Mouse (Mus musculus) E14TG2a.4 (cell line): ENCODE data around the gene Gm20388.

Experiments
- CTCF ChIP-seq: conservative IDR thresholded peaks from 2 replicates; pipeline ENCODE4 v1.5.1; 2014; ENCODE audit warnings: low read length
- POU5F1 ChIP-seq: IDR thresholded peaks from 2 replicates; pipeline ENCODE4 v1.6.1; 2014; ENCODE audit warnings: low read length, borderline replicate concordance

DNA sequence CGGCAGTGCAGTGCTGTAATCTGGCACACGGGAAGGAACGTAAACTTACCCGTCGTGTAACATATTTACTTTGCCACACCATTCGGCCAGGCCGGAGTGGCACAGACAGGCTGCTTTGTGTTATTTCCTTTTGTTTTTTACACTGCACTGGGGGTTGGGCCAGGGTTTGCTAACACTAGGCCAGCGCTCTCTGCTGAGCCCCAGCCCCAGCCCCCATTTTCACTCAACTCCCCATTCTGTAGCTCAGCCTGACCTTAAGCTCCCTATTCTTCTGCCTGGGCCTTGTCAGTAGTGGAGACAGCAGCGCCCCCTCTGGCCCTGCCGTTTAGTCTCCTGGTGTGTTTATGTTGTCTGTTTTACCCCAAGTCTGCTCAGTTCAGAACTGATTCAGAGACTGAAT is 4404.2 kb downstream of the Gm20388 start:
- TF ChIP-seq CTCF, result peak; percentile 52
- TF ChIP-seq POU5F1, result no peak
